Mouse (Mus musculus) forelimb bud, embryonic 11.5 days (tissue): Measurements from ENCODE around the gene Gramd2.
"Not testable (repeated sequence)": the region's sequence is repeated elsewhere in the genome, so short reads cannot be mapped to it uniquely, and the experiment has no call there.

Experiments used
- DNase-seq: peaks from one replicate; pipeline ENCODE4 v3.0.0-alpha.2; 2012; ENCODE audit warnings: low read depth, low spot score

The Gramd2 gene

DNA sequence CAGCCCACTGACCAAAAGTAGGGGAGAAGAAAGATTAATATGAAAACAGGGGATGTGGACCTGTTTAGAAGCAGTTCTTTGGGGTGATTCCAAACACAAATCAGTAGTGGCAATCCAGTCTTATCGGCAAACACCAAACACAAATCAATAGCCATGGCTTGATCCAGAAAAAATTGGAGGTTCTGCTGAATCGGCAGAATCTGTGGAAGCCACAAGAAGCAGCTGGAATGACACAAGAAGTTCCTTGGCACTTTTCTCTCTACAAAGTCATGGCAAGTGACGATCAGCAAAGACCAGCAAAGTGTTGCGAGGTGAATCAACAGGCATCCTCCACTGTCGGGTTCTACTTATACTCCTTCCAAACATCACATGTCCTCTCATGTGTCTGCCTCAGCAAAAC lies 41.2 kb downstream of the Gramd2 start:
- no peak for DNase-seq

- DNase-seq, result peak; percentile 90
Observed at GRCm38 (mm10) chr9:59723096-59723657, 43.2 kb downstream of the Gramd2 start.

GRCm38 (mm10) chr9:59723791-59724442 lies 44.0 kb downstream of the Gramd2 start:
- peak; percentile 37 for DNase-seq

GRCm38 (mm10) chr9:59725515-59725914 lies 45.6 kb downstream of the Gramd2 start:
- no peak for DNase-seq

DNA sequence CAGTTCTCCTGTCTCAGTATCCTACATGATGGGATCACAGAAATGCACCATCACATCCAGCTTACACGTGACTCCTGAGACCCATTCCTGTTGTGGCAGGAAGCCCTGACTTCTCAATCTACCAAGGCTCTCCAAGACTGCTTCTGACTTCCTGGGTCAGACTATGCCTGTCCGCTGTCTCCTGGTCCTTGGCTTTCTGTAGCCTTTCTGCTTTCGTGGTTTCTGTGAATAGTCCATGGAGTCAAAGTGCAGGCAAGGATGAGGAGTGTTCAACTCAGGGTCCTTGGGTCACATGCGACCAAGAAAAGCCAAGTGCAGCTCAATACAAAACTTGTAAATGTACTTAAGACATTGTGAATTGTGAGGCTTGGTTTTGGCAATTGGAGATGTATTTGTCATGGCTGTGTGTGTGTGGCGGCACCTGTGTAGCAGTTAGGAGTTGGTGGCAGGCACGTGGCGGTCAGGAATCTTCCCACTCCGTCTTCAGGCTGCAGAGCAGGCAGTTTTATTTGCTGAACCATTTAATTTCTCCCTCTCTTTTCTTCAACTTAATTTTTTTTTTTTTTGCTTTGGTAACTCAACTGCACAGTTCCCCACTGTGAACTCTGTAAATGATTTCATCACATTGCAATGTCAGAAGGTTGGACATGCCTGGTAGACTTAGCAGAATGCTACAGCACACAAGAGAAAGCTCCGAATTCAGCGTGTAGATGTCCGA lies 47.8 kb downstream of the Gramd2 start:
- DNase-seq, result no peak

DNA sequence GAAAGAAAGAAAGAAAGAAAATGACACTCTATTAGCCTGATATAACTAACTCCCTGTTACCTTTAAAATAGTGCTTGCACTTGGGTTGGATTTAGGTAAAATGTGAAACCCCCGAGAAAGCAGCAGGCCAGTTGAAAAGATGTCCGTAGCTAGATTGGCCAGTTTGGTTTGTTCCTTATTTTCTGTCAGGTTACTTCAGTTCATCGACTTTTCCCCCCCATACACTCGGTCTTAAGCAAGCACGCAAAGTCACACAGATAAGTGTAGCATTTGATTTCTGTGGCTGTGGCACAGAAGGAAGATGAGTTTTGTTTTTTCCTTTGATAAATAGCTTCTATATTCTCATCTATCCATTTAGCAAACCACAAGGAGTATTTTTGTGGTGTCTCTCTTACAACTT lies 51.2 kb downstream of the Gramd2 start:
- DNase-seq, result no peak

GRCm38 (mm10) chr9:59733075-59733474 lies 53.1 kb downstream of the Gramd2 start:
- no peak for DNase-seq

- no peak for DNase-seq
Observed at GRCm38 (mm10) chr9:59735394-59735793, 55.5 kb downstream of the Gramd2 start.

DNA sequence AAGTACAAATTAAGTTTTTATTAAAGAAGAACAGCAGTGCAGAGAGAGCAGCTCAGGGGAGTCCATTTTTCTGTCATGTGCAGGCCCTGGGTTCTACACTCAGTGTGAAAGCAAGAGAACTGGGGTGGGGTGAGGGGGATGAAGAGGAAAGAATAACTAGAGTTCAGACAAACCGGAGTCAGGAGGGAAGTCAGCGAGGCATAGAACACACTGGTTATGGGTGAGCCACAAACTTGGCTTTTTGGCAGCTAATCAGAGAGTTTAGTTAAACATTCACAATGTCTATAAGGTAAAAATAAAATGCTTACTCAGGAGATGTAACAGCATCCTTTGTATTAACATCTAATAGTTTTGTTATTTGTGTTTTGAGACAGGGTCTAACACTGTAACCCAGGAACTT lies 60.6 kb downstream of the Gramd2 start:
- DNase-seq, result no peak

- DNase-seq, result no peak
Observed at GRCm38 (mm10) chr9:59743903-59744302, 64.0 kb downstream of the Gramd2 start.

DNA sequence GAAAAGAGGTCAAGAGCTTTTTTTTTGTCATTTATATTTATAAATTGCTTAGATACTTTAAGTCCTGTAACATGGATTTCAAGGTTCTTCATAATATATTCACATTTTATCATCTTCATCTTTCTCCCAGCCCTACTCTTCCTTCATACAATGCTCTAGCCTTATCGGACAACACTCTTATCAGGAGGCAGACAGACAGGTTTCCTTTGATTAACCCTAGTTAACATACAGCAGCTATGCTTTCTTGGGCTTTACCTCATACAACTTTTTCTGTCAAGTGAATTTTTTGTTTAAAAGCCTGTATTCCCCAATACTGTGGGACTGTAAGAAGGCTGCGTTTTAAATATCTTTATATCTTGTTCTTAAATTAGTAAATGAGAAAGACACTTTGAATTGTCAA lies 68.4 kb downstream of the Gramd2 start:
- DNase-seq, result no peak

- DNase-seq, result no peak
Observed at GRCm38 (mm10) chr9:59748969-59749368, 69.0 kb downstream of the Gramd2 start.

- DNase-seq, result peak; percentile 4
Observed at GRCm38 (mm10) chr9:59749581-59750265, 69.8 kb downstream of the Gramd2 start.

DNA sequence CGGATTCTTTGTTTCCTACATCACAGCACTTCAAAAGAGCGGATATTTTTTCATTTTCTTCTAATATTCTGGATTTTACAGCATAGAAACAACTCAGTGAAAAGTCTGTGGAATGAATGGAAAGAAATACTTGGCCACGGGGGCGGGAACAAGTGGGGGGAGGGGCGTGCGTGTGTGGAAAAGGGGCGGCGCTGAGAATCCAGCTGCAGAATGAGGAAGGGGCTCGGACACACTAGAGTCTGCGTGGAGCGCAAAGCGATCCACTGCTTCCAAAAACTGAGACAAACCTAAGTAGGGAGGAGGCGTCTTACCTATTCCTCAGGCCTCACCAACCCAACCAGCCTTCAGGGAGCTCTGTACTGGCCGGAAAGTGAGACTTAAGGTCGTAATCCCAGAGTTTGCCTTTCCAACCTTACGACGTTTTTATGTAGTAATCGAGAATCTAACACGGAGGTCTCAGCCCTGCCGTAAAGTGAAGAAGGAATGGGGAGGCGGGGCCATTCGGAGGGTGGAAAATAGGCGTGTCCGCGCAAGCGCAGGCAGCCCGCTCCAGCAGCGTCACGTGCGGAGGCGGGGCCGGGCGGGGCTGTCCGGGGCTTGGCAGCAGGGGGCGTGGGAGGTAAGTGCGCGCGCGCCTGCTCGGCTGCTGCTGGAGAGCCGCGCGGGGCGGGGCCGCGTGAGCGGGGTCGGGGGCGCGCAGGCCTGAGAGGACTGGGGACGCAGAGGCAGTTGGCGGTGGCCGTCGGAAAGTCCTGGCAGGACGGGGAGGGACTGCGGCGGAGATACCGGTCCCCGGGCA lies 70.5 kb downstream of the Gramd2 start, which contains the start of the genes Senp8 and Myo9a:
Gene Senp8 (minus strand): TSS at position 444 of the 799 bp plus-strand sequence.
Gene Myo9a (plus strand): TSS at position 630 of the 799 bp plus-strand sequence.
- DNase-seq, result peak; percentile 99

DNA sequence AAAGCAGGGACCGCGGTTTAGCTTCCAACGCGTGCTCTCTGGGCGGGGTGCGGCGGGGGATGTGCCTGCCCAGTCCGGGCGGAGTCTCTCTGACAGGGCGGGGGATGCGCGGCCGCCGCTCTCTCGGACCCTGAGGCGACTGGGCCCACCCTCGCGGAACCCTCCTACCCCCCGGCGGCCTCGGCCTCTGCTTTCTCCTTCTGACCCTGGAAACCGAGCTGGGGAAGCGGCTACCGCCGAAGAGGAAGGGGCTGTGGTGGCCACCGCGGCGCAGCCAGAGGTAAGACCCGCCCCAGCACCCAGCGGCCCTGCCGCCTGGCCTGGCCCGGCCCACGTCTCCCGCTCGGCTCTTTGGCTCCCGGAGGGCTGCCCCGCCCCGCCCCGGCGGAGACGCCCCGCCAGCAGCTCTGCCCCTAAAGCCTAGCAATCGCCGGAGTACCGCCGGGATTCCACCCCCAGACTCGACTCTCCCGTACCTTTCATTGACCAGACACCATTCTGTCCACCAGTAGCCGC lies 71.2 kb downstream of the Gramd2 start:
- DNase-seq, result no peak

DNA sequence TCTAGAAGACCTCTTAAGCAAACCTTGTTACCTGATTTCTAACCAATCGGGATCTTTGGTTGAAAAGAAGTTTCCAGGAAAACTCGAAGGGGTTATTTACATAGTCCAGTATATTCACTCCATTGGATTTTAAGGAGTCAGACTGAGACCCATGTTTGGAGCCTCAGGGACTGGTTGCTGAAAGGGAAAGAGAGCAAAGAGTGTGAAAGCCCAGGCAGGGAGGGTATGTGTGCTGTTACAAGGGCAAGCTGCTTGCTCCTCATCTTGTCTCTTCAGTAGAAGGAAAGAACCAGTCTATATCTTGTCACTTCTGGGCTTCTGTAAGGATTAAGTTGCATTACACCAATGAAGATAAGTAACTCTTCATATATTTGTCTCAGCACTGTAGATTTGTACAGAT lies 72.0 kb downstream of the Gramd2 start:
- DNase-seq, result no peak

DNA sequence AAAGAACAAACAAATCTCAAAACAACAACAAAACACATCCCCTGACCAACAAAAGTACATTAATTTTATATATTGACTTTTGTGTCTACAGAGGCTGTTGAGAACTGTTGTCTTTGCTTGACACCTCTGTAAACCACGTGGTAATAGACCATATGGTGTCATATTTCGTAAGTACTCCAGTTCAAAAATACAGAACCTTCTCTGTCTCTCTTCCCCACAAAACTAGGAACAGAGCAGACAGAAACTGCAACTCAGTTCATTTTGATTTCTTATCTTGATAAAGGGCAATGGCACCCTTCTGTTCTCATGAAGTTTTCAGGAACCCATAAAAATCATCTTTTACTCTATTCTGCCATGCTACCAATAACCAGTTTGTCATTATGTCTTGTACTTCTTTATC lies 75.3 kb downstream of the Gramd2 start:
- no peak for DNase-seq

DNA sequence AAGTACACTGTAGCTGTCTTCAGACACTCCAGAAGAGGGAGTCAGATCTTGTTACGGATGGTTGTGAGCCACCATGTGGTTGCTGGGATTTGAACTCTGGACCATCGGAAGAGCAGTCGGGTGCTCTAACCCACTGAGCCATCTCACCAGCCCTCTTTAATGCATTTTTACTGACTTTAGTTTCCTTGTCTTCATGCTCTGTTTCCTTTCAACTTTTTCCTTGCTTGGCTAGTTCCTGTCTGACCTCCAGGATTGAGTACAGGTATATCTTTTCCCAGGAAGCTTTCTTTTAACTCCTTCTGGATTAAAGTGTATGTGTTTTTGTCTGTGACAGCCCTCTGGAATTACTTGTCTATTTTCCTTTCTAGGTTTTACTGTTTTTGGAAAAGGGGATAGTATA lies 77.1 kb downstream of the Gramd2 start:
- not testable (repeated sequence) for DNase-seq

- DNase-seq, result no peak
Observed at GRCm38 (mm10) chr9:59760515-59760914, 80.6 kb downstream of the Gramd2 start.

GRCm38 (mm10) chr9:59766966-59767461 lies 87.1 kb downstream of the Gramd2 start:
- not testable (repeated sequence) for DNase-seq
